Mouse (Mus musculus): ENCODE results near the gene 4930451I11Rik.

GRCm38 (mm10) chr7:126784469-126784868, 47.0 kb downstream of the 4930451I11Rik start:
- TF ChIP-seq CTCF (conservative IDR thresholded peaks at IDR 0.05 in 1 of 2, IDR thresholded peaks at IDR 0.05 in 1 of 2; ENCODE audit: low read depth in 2 of 2, low read length in 2 of 2) = no peak
- no peak for TF ChIP-seq JUND (conservative IDR thresholded peaks at IDR 0.05; ENCODE audit: low read depth, low read length)
- no peak for TF ChIP-seq MAFK (IDR thresholded peaks at IDR 0.05; ENCODE audit: insufficient replicate concordance, low read length)
- TF ChIP-seq SIN3A (IDR thresholded peaks at IDR 0.05; ENCODE audit: low read length) = no peak
- TF ChIP-seq NRF1 (IDR thresholded peaks at IDR 0.05; ENCODE audit: low read depth, low read length) = no peak
- no peak for TF ChIP-seq ZC3H11A (IDR thresholded peaks at IDR 0.05; ENCODE audit: low read depth, low read length)
- no peak for TF ChIP-seq E2F4 (IDR thresholded peaks at IDR 0.05; ENCODE audit: insufficient replicate concordance, low read depth, low read length)

All from CH12.LX (cell line).